Mouse (Mus musculus) liver, adult 10 weeks (tissue): Measurements from ENCODE around the gene 9130008F23Rik. TPM values are rescaled to one million over a fixed set of nuclear protein-coding genes. Genes with fewer than 3 reads are reported as not detected.

Experiments used
- polyA plus RNA-seq: library from polyadenylated mRNA; stranded (reverse); fragments of 350-450 nt; fragmentation: Illumina TruSeq; extraction: RNeasy Lipid Tissue Mini Kit (QIAGEN cat#74804); gene quantifications from one replicate; pipeline ENCODE4 v1.2.3, GENCODE M21; 2014; ENCODE audit warnings: low read depth, low replicate concordance

9130008F23Rik gene
- 0.24 TPM for polyA plus RNA-seq

GRCm38 (mm10) chr17:40879924-40880691, at the start of gene 9130008F23Rik:
Gene 9130008F23Rik, minus strand, starts transcription at chr17:40880559.

GRCm38 (mm10) chr17:40914250-40914649, 33.9 kb upstream of the 9130008F23Rik start, which contains the start of gene Glyatl3:
Gene Glyatl3, minus strand, starts transcription at chr17:40914350.

Other genes starting within 250 kb of the 9130008F23Rik start
- gene Esp3, start 248.5 kb downstream of the 9130008F23Rik start, polyA plus RNA-seq = not detected
- gene Esp1, start 153.4 kb downstream of the 9130008F23Rik start, polyA plus RNA-seq = not detected
- 2.1 TPM for gene Crisp2, start 73.6 kb downstream of the 9130008F23Rik start, polyA plus RNA-seq
- not detected for gene Rhag, start 69.4 kb downstream of the 9130008F23Rik start, polyA plus RNA-seq
- gene Glyatl3, start 33.8 kb upstream of the 9130008F23Rik start, polyA plus RNA-seq = not detected
- 229 TPM for gene Mut, start 54.1 kb upstream of the 9130008F23Rik start, polyA plus RNA-seq
- gene Cenpq, start 54.5 kb upstream of the 9130008F23Rik start, polyA plus RNA-seq = 8.4 TPM